Mouse (Mus musculus) stomach, postnatal 0 days (tissue): ENCODE data around the gene Men1. TPM values are rescaled to one million over a fixed set of nuclear protein-coding genes. Genes with fewer than 3 reads are reported as not detected.

Experiments used
- ATAC-seq: fragments of 200-750 bp; cut with Nextera tagmentation; 2 replicates; pipeline ENCODE4 v1.8.0; 2017; ENCODE audit not compliant: low FRiP score, low TSS enrichment
- DNase-seq: peaks from one replicate; pipeline ENCODE4 v3.0.0-alpha.2; 2016; ENCODE audit warnings: low spot score
- H3K27ac ChIP-seq: fragments of 300-500 bp; sonication (generic); replicated peaks from 2 replicates; pipeline ENCODE4 v1.5.1; 2014; ENCODE audit warnings: mild to moderate bottlenecking, control low read depth
- H3K27me3 ChIP-seq: fragments of 300-500 bp; sonication (generic); 2 replicates; pipeline ENCODE4 v1.6.1; 2014; ENCODE audit warnings: low read length; ENCODE audit not compliant: control insufficient read depth, insufficient read depth
- H3K36me3 ChIP-seq: fragments of 300-500 bp; sonication (generic); 2 replicates; pipeline ENCODE4 v1.6.1; 2014; ENCODE audit warnings: low read length, mixed read lengths; ENCODE audit not compliant: control insufficient read depth, insufficient read depth
- H3K4me1 ChIP-seq: fragments of 300-500 bp; sonication (generic); replicated peaks from 2 replicates; pipeline ENCODE4 v1.6.1; 2014; ENCODE audit warnings: antibody characterized with exemption; ENCODE audit not compliant: control insufficient read depth, insufficient read depth
- H3K4me2 ChIP-seq: fragments of 300-500 bp; sonication (generic); replicated peaks from 2 replicates; pipeline ENCODE4 v1.6.1; 2014; ENCODE audit warnings: low read depth, mild to moderate bottlenecking, control low read depth, moderate library complexity
- H3K4me3 ChIP-seq: fragments of 300-500 bp; sonication (generic); 2 replicates; pipeline ENCODE4 v1.5.1; 2014; ENCODE audit warnings: low read depth, low read length, control low read depth
- H3K9ac ChIP-seq: fragments of 300-500 bp; sonication (generic); 2 replicates; pipeline ENCODE4 v1.6.1; 2014; ENCODE audit warnings: mild to moderate bottlenecking, low read length, control low read depth, mixed read lengths
- H3K9me3 ChIP-seq: fragments of 300-500 bp; sonication (generic); 2 replicates; pipeline ENCODE4 v1.6.1; 2016; ENCODE audit warnings: low read length; ENCODE audit not compliant: control insufficient read depth
- CTCF ChIP-seq: IDR thresholded peaks from 2 replicates; pipeline ENCODE4 v1.5.1; 2016; ENCODE audit warnings: antibody characterized with exemption, low read depth, mild to moderate bottlenecking, moderate library complexity
- EP300 ChIP-seq: optimal IDR thresholded peaks from 2 replicates; pipeline ENCODE3; 2016; ENCODE audit warnings: antibody characterized with exemption
- WGBS: fragments of 180-500 bp; shearing (Covaris S2); extraction: QIAGEN DNeasy Blood & Tissue Kit; methylation state at CpG from one replicate; pipeline ENCODE4 v1.1.7; 2014; 5-methylcytosine and 5-hydroxymethylcytosine counted together
- polyA plus RNA-seq: library from polyadenylated mRNA; unstranded; fragments of >200 nt; fragmentation: Nextera tagmentation; extraction: Ambion mirVana; gene quantifications from 2 replicates; pipeline ENCODE4 v1.2.1, GENCODE M21; 2015

Men1 gene
- polyA plus RNA-seq, 1 experiment from 2014 or later, result 27.1 TPM

GRCm38 (mm10) chr19:6302522-6302921, 32.3 kb upstream of the Men1 start:
- H3K27ac ChIP-seq, result no peak overlapping the region

GRCm38 (mm10) chr19:6303831-6304230, 30.9 kb upstream of the Men1 start:
- H3K4me2 ChIP-seq, result no peak overlapping the region
- H3K4me1 ChIP-seq, result no peaks in the 10 kb centered on the region
- no peaks in the 10 kb centered on the region for H3K9me3 ChIP-seq
- TF ChIP-seq CTCF (no peak), EP300 (no peak)
- 0 out of 2 replicates have a peak, but pooled peaks cover 2% of the 10 kb centered on the region for H3K36me3 ChIP-seq
- H3K4me3 ChIP-seq, result no peak overlapping the region
- ATAC-seq, result no peak
- WGBS, result 77% methylated on average over 6 of the region's 6 CpGs
- H3K27ac ChIP-seq, result no peak overlapping the region
- 0 out of 2 replicates have a peak overlapping the region, but pooled peaks have one; percentile 9 for H3K9ac ChIP-seq
- no peaks in the 10 kb centered on the region for H3K27me3 ChIP-seq
- no peak for DNase-seq

More at GRCm38 (mm10) chr19:6302522-6302921, 32.3 kb upstream of the Men1 start:
- ATAC-seq (no peak), DNase-seq (no peak)
- H3K27me3 ChIP-seq, result no peaks in the 10 kb centered on the region
- H3K36me3 ChIP-seq, result peaks cover 13% of the 10 kb centered on the region
- WGBS, result 37% methylated on average over 4 of the region's 4 CpGs
- H3K4me1 ChIP-seq, result no peaks in the 10 kb centered on the region
- no peaks in the 10 kb centered on the region for H3K9me3 ChIP-seq
- TF ChIP-seq CTCF (no peak), EP300 (no peak)
- H3K4me2 ChIP-seq, result no peak overlapping the region
- H3K9ac ChIP-seq, result no peak overlapping the region
- H3K4me3 ChIP-seq, result no peak overlapping the region

- Histone ChIP-seq H3K4me2 (no peak overlapping the region), H3K27me3 (no peaks in the 10 kb centered on the region), H3K27ac (peak overlapping the region; percentile 36), H3K4me1 (no peaks in the 10 kb centered on the region), H3K9ac (no peak overlapping the region), H3K4me3 (no peak overlapping the region), H3K36me3 (no peaks in the 10 kb centered on the region), H3K9me3 (no peaks in the 10 kb centered on the region)
- TF ChIP-seq CTCF (peak; percentile 99), EP300 (no peak)
- DNase-seq, result peak; percentile 95
- ATAC-seq, result peak; percentile 53
- 19% methylated on average over 5 of the region's 5 CpGs for WGBS
These were observed 29.8 kb upstream of the Men1 start for GRCm38 (mm10) chr19:6304787-6305516.

GRCm38 (mm10) chr19:6305517-6306115, 29.2 kb upstream of the Men1 start:
- no peaks in the 10 kb centered on the region for H3K27me3 ChIP-seq
- 50% methylated on average over 8 of the region's 8 CpGs for WGBS
- peak overlapping the region; percentile 62 for H3K4me3 ChIP-seq
- TF ChIP-seq EP300, result no peak
- TF ChIP-seq CTCF, result no peak
- peak overlapping the region; percentile 53 for H3K4me2 ChIP-seq
- H3K36me3 ChIP-seq, result peaks cover 4% of the 10 kb centered on the region; the same call in 1 of the 2 replicates
- no peak for DNase-seq
- H3K9me3 ChIP-seq, result no peaks in the 10 kb centered on the region
- H3K4me1 ChIP-seq, result no peaks in the 10 kb centered on the region
- ATAC-seq, result no peak
- H3K27ac ChIP-seq, result peak overlapping the region; percentile 86
- H3K9ac ChIP-seq, result peak overlapping the region; percentile 80

GRCm38 (mm10) chr19:6306137-6306551, 28.6 kb upstream of the Men1 start, which contains the start of gene Cdc42bpg:
Cdc42bpg (plus strand) TSS chr19:6306456.
- DNase-seq (peak; percentile 97), ATAC-seq (peak; percentile 83)
- no peaks in the 10 kb centered on the region for H3K27me3 ChIP-seq
- TF ChIP-seq EP300, result no peak
- TF ChIP-seq CTCF, result no peak
- H3K36me3 ChIP-seq, result peaks cover 8% of the 10 kb centered on the region; the same call in 1 of the 2 replicates
- peak within 1 kb of the TSS; percentile 62 for H3K4me3 ChIP-seq
- no peaks in the 10 kb centered on the region for H3K9me3 ChIP-seq
- WGBS, result 1% methylated on average over 33 of the region's 38 CpGs
- peak within 1 kb of the TSS; percentile 53 for H3K4me2 ChIP-seq
- peak within 1 kb of the TSS; percentile 86 for H3K27ac ChIP-seq
- H3K4me1 ChIP-seq, result no peaks in the 10 kb centered on the region
- peak within 1 kb of the TSS; percentile 80 for H3K9ac ChIP-seq

GRCm38 (mm10) chr19:6306586-6306985, 28.2 kb upstream of the Men1 start:
- H3K4me2 ChIP-seq, result peak overlapping the region; percentile 53
- peak overlapping the region; percentile 62 for H3K4me3 ChIP-seq
- H3K36me3 ChIP-seq, result peaks cover 10% of the 10 kb centered on the region; the same call in 1 of the 2 replicates
- no peaks in the 10 kb centered on the region for H3K9me3 ChIP-seq
- ATAC-seq (peak; percentile 72), DNase-seq (peak; percentile 94)
- H3K4me1 ChIP-seq, result no peaks in the 10 kb centered on the region
- H3K9ac ChIP-seq, result peak overlapping the region; percentile 80
- under 1% methylated on average over 29 of the region's 34 CpGs for WGBS
- TF ChIP-seq EP300 (no peak), CTCF (peak; percentile 86)
- H3K27me3 ChIP-seq, result no peaks in the 10 kb centered on the region
- H3K27ac ChIP-seq, result peak overlapping the region; percentile 86
